Mouse (Mus musculus): ENCODE measurements around the gene Tmem63b. TPM values are rescaled to one million over a fixed set of nuclear protein-coding genes. Genes with fewer than 3 reads are reported as not detected.
A peak's percentile ranks its signal among the peaks of the same experiment; 100 is the strongest.

The Tmem63b gene
- polyA plus RNA-seq, 1 experiment: 26.5 TPM

GRCm38 (mm10) chr17:45707376-45707775, 20.7 kb upstream of the Tmem63b start:
- peaks cover 7% of the 10 kb centered on the region for H3K27me3 ChIP-seq (replicated peaks)
- H3K36me3 ChIP-seq (replicated peaks; ENCODE audit: low read length): no peaks in the 10 kb centered on the region
- H3K4me3 ChIP-seq (replicated peaks): no peak overlapping the region
- no peaks in the 10 kb centered on the region for H3K9me3 ChIP-seq
- TF ChIP-seq FLI1 (IDR thresholded peaks at IDR 0.05; ENCODE audit: low read length) (no peak), GATA1 (IDR thresholded peaks at IDR 0.05; ENCODE audit: borderline replicate concordance, low read length) (no peak)
- H3K4me1 ChIP-seq: peaks cover 83% of the 10 kb centered on the region

DNA sequence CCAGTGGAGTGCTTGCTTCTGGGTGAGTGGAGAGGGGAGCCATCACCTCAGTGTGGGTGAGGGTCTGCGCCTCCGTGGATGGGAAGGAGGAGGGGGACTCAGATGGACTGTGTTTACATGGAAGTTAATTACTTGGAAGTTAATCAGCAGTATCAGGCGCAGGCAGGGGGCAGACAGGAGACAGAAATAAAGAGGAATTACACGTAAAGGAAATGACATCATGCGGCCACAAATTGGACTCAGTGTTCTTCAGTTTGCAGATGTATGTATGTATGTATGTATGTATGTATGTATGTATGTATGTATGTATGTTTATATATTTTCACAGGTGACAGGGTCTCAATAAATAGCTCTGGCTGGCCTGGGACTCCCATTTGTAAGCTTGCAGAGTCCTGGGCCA, 20.1 kb upstream of the Tmem63b start:
- TF ChIP-seq GATA1 (IDR thresholded peaks at IDR 0.05; ENCODE audit: borderline replicate concordance, low read length): no peak
- TF ChIP-seq FLI1 (IDR thresholded peaks at IDR 0.05; ENCODE audit: low read length): no peak
- no peaks in the 10 kb centered on the region for H3K9me3 ChIP-seq
- peaks cover 83% of the 10 kb centered on the region for H3K4me1 ChIP-seq

GRCm38 (mm10) chr17:45703187-45703586, 16.5 kb upstream of the Tmem63b start:
- Histone ChIP-seq H3K4me3 (replicated peaks) (peak overlapping the region; percentile 84), H3K36me3 (replicated peaks; ENCODE audit: low read length) (peaks cover 19% of the 10 kb centered on the region)
- TF ChIP-seq GATA1 (IDR thresholded peaks at IDR 0.05; ENCODE audit: borderline replicate concordance, low read length): no peak
- TF ChIP-seq FLI1 (IDR thresholded peaks at IDR 0.05; ENCODE audit: low read length): no peak

More for the DNA sequence above, 20.1 kb upstream of the Tmem63b start:
- Histone ChIP-seq H3K4me3 (replicated peaks) (peak overlapping the region; percentile 77), H3K36me3 (replicated peaks; ENCODE audit: low read length) (no peaks in the 10 kb centered on the region), H3K27me3 (replicated peaks) (peaks cover 2% of the 10 kb centered on the region)

DNA sequence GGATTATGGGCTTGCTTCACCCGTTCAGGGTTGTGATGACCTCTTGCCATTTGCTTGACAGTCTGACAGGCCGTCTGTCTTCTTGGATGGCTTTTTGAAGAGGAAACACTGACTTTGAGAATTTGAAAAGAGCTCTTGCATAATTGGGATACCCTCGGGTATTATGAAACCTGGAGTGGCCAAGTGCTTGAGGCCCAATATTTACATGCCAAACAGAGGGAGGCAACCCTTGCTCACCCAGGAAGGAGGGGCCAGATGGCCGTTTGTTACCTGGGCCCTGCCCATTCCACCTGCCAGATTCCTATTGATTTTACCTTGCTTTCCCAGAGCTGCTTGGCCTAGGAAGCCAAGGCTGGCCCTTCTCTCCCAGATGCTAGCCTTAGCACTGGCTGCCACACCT, 15.5 kb upstream of the Tmem63b start:
- Histone ChIP-seq H3K4me1 (peaks cover 90% of the 10 kb centered on the region), H3K27me3 (replicated peaks) (no peaks in the 10 kb centered on the region), H3K4me3 (replicated peaks) (peak overlapping the region; percentile 47), H3K36me3 (replicated peaks; ENCODE audit: low read length) (peaks cover 29% of the 10 kb centered on the region), H3K9me3 (no peaks in the 10 kb centered on the region)
- TF ChIP-seq FLI1 (IDR thresholded peaks at IDR 0.05; ENCODE audit: low read length) (no peak), GATA1 (IDR thresholded peaks at IDR 0.05; ENCODE audit: borderline replicate concordance, low read length) (no peak)

More at GRCm38 (mm10) chr17:45703187-45703586, 16.5 kb upstream of the Tmem63b start:
- Histone ChIP-seq H3K4me1 (peaks cover 90% of the 10 kb centered on the region), H3K27me3 (replicated peaks) (no peaks in the 10 kb centered on the region), H3K9me3 (no peaks in the 10 kb centered on the region)

DNA sequence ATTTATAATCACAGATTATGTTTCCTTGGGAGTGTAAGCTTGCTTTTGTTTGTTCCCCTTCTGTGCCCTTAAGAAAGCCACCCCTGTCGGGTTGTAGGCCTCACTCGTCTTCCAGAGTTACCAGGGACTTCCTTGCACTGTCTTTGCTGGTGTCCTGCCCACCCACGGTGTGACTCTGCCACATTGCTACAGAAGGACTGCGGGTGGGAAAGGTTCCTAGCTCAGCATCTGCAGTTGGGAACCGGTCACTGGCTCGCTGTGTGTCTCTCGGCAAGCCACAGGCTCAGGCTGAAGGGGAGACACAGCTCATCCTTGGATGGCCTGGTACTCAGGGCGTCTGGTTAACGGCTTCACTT, 14.5 kb upstream of the Tmem63b start:
- H3K36me3 ChIP-seq (replicated peaks; ENCODE audit: low read length): peaks cover 39% of the 10 kb centered on the region
- TF ChIP-seq FLI1 (IDR thresholded peaks at IDR 0.05; ENCODE audit: low read length) (no peak), GATA1 (IDR thresholded peaks at IDR 0.05; ENCODE audit: borderline replicate concordance, low read length) (no peak)
- no peaks in the 10 kb centered on the region for H3K9me3 ChIP-seq
- H3K4me3 ChIP-seq (replicated peaks): no peak overlapping the region
- H3K27me3 ChIP-seq (replicated peaks): no peaks in the 10 kb centered on the region
- H3K4me1 ChIP-seq: peaks cover 90% of the 10 kb centered on the region

DNA sequence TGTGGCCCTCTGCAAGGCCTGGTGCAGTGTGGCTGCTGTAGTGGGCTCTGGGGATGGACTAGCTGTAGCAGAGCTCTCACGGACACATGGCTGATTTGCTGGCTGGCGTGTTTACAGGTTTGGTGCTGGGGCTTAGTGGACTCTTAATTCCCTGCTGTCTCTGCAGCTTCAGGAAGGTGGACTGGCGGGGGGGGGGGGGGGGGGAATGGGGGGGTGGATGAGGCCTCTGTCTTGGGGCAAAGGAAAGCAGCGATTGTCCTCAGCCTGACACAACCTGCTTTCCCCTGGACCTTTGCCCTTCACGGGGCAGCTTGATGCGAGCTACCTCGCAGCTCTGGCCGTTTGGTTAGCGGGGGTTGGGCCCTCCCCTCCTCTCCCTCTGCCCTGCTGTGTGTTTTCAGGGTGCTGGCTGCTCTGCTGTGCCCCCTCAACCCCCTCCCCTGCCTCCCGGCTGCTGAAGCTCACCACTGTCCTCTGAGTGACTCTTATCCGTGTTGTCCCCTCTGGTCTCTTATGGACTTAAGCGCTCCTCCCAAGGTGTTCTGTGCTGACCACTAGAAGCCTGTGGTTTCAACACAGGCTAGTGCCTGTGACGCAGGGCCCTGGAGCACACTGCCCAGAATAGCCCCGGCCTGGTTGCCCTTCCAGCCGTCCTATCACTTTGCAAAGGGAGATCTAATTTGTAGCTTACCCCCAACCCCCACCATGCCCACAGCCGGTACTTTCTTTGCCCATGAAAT, 14.0 kb upstream of the Tmem63b start:
- no peak overlapping the region for H3K4me3 ChIP-seq (replicated peaks)
- H3K4me1 ChIP-seq: peaks cover 89% of the 10 kb centered on the region
- TF ChIP-seq GATA1 (IDR thresholded peaks at IDR 0.05; ENCODE audit: borderline replicate concordance, low read length) (no peak), FLI1 (IDR thresholded peaks at IDR 0.05; ENCODE audit: low read length) (no peak)
- peaks cover 39% of the 10 kb centered on the region for H3K36me3 ChIP-seq (replicated peaks; ENCODE audit: low read length)
- no peaks in the 10 kb centered on the region for H3K9me3 ChIP-seq
- H3K27me3 ChIP-seq (replicated peaks): no peaks in the 10 kb centered on the region

DNA sequence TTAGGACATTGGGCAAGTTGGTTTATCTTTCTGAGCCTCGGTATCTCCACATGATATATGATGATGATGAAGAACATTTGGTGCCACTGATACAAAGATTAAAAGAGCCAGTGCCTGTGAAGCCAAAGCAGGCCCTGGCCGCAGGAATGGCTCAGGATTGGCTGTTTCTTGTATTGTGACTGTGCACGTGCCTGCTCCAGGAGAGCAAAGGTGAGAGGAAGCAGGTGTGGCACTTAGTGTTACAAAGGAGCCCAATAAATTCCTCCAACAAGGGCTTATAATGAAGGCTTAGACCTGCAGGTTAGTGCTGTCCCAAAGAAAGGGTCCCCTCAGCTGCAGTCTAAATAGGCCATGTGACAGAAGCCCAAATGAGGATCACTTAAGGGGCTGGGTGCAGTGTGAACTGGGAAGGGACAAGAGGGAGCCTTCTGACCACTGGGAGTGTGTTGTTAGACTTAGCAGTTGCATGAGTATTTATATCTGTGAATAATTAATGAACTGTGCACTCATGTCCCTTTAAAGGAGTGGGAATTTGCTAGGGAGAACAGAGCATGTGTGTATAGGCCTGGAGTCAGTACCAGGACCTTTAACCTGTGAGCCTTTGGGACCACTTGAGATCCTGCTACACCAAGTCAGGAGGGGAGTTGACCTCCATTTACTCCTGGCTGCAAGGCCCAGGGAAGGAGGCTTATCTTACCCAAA, 12.5 kb upstream of the Tmem63b start:
- TF ChIP-seq GATA1 (IDR thresholded peaks at IDR 0.05; ENCODE audit: borderline replicate concordance, low read length) (no peak), FLI1 (IDR thresholded peaks at IDR 0.05; ENCODE audit: low read length) (no peak)
- Histone ChIP-seq H3K9me3 (no peaks in the 10 kb centered on the region), H3K36me3 (replicated peaks; ENCODE audit: low read length) (peaks cover 39% of the 10 kb centered on the region), H3K4me3 (replicated peaks) (no peak overlapping the region), H3K4me1 (peaks cover 91% of the 10 kb centered on the region), H3K27me3 (replicated peaks) (no peaks in the 10 kb centered on the region)

- Histone ChIP-seq H3K9me3 (no peaks in the 10 kb centered on the region), H3K27me3 (replicated peaks) (no peaks in the 10 kb centered on the region)
- TF ChIP-seq FLI1 (IDR thresholded peaks at IDR 0.05; ENCODE audit: low read length) (no peak), GATA1 (IDR thresholded peaks at IDR 0.05; ENCODE audit: borderline replicate concordance, low read length) (no peak)
Observed at GRCm38 (mm10) chr17:45698368-45698767, 11.7 kb upstream of the Tmem63b start.

GRCm38 (mm10) chr17:45696981-45697380, 10.3 kb upstream of the Tmem63b start:
- H3K4me1 ChIP-seq: peaks cover 91% of the 10 kb centered on the region
- H3K36me3 ChIP-seq (replicated peaks; ENCODE audit: low read length): peaks cover 46% of the 10 kb centered on the region
- no peaks in the 10 kb centered on the region for H3K27me3 ChIP-seq (replicated peaks)
- no peak overlapping the region for H3K4me3 ChIP-seq (replicated peaks)
- H3K9me3 ChIP-seq: no peaks in the 10 kb centered on the region
- no peak for TF ChIP-seq GATA1 (IDR thresholded peaks at IDR 0.05; ENCODE audit: borderline replicate concordance, low read length)
- TF ChIP-seq FLI1 (IDR thresholded peaks at IDR 0.05; ENCODE audit: low read length): no peak

More at GRCm38 (mm10) chr17:45698368-45698767, 11.7 kb upstream of the Tmem63b start:
- peaks cover 91% of the 10 kb centered on the region for H3K4me1 ChIP-seq
- no peak overlapping the region for H3K4me3 ChIP-seq (replicated peaks)
- H3K36me3 ChIP-seq (replicated peaks; ENCODE audit: low read length): peaks cover 39% of the 10 kb centered on the region

Measured in megakaryocyte, embryonic 14.5 days (primary cell).